Mouse (Mus musculus) ovary, adult 18-20 months (tissue): ENCODE results near the gene Nutf2-ps1.
"Not testable (repeated sequence)": the region's sequence is repeated elsewhere in the genome, so short reads cannot be mapped to it uniquely, and the experiment has no call there.

ENCODE experiments used
- DNase-seq: peaks from one replicate; pipeline ENCODE4 v3.0.0; 2022; ENCODE audit warnings: low spot score, mixed read lengths

Gene Nutf2-ps1

GRCm38 (mm10) chr19:53588968-53589367 lies at the start of gene Nutf2-ps1:
Gene Nutf2-ps1, minus strand, starts transcription at chr19:53589068.
- DNase-seq: not testable (repeated sequence)

GRCm38 (mm10) chr19:53638041-53638440 lies 49.2 kb upstream of the Nutf2-ps1 start:
- DNase-seq: no peak

- DNase-seq: no peak
Measured at GRCm38 (mm10) chr19:53621681-53622080, 32.8 kb upstream of the Nutf2-ps1 start.

- no peak for DNase-seq
Measured at GRCm38 (mm10) chr19:53608921-53609320, 20.1 kb upstream of the Nutf2-ps1 start.

- DNase-seq: no peak
Measured at GRCm38 (mm10) chr19:53601363-53601655, 12.4 kb upstream of the Nutf2-ps1 start.

- DNase-seq: peak; percentile 40
Measured at GRCm38 (mm10) chr19:53600549-53601362, 11.9 kb upstream of the Nutf2-ps1 start.

- DNase-seq: peak; percentile 97
Measured at GRCm38 (mm10) chr19:53599757-53600539, 11.1 kb upstream of the Nutf2-ps1 start, which contains the start of gene Smc3. Gene Smc3, plus strand, starts transcription at chr19:53600398.

- DNase-seq: no peak
Measured at GRCm38 (mm10) chr19:53596723-53597474, 8.0 kb upstream of the Nutf2-ps1 start.

GRCm38 (mm10) chr19:53587686-53588085 lies 1.2 kb downstream of the Nutf2-ps1 start:
- not testable (repeated sequence) for DNase-seq

- DNase-seq: not testable (repeated sequence)
Measured at GRCm38 (mm10) chr19:53580271-53580670, 8.6 kb downstream of the Nutf2-ps1 start.

GRCm38 (mm10) chr19:53578597-53579252 lies 10.1 kb downstream of the Nutf2-ps1 start:
- DNase-seq: no peak

- DNase-seq: no peak
Measured at GRCm38 (mm10) chr19:53577025-53577800, 11.7 kb downstream of the Nutf2-ps1 start.

- DNase-seq: no peak
Measured at GRCm38 (mm10) chr19:53576061-53576460, 12.8 kb downstream of the Nutf2-ps1 start.

- DNase-seq: peak; percentile 57
Measured at GRCm38 (mm10) chr19:53575296-53576010, 13.4 kb downstream of the Nutf2-ps1 start.

- DNase-seq: no peak
Measured at GRCm38 (mm10) chr19:53574546-53574945, 14.3 kb downstream of the Nutf2-ps1 start.

GRCm38 (mm10) chr19:53574131-53574530 lies 14.7 kb downstream of the Nutf2-ps1 start:
- DNase-seq: no peak

- DNase-seq: peak; percentile 69
Measured at GRCm38 (mm10) chr19:53573151-53573550, 15.7 kb downstream of the Nutf2-ps1 start.

GRCm38 (mm10) chr19:53572607-53573006 lies 16.3 kb downstream of the Nutf2-ps1 start:
- no peak for DNase-seq

GRCm38 (mm10) chr19:53571501-53572428 lies 17.1 kb downstream of the Nutf2-ps1 start:
- DNase-seq: no peak
